Mouse (Mus musculus): ENCODE data around the gene Unc45a.

Gene Unc45a

DNA sequence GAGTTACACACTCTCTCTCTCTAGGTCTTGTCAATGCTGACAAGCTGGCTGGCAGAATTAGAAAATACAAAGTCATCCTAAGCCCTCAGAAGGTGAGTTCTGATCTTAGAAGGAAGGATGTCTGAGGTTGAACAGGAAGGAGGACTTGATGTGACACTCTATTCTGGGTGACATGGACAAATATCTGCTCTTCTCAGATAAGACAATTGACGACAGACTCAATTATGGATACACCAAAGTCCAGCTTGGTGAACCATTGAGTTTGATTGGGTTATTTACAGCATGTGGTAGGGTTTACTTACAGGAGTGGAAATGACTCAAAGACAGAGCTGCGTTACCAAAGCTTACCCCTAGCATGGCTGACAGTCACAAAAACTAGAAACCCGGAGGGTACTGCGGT is 64.4 kb downstream of the Unc45a start:
- DNase-seq = no peak
